Mouse (Mus musculus) embryo, embryonic 10.5 days (tissue): ENCODE data around the gene Prkar2a.

Source experiments
- DNase-seq: peaks from one replicate; pipeline ENCODE4 v3.0.0-alpha.2; 2015; ENCODE audit warnings: low spot score

Gene Prkar2a

DNA sequence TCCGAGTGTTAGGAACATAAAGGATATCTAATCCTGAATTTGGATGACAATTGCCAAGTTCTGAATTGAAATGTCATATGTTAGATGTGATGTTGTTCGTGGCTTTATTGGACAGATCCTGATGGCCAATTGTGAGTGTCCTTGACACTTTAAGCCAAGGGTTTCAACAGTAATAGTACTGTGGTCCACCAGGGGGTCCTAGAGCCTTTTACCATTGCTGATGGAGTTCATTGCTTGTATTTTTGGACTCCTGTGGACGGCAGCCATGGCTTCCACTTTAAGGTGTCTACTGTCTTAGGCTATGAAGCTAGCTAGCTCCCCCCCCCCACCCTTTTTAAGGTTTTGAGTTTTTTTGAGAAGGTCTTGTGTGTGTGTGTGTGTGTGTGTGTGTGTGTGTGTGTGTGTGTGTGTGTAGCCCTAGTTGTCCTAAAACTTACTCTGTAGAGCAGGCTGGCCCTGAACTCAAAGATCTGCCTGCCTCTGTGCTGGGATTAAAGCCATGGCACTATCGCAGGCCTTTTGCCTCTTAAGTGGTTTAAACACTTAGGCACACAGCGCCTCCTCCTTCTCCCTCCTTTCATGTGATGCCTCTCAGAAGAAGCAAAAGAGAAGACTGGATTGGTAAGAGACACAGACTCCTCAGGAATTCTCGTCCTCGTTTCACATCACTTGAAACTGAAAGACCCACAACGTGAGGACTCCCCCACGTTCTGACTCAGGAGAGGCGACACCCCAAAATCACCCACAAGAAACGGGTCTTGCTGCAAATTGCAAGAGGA, 63.2 kb downstream of the Prkar2a start:
- no peak for DNase-seq

GRCm38 (mm10) chr9:108753326-108753725, 64.2 kb downstream of the Prkar2a start:
- DNase-seq = peak; percentile 80

GRCm38 (mm10) chr9:108753976-108754375, 64.9 kb downstream of the Prkar2a start:
- DNase-seq = no peak

DNA sequence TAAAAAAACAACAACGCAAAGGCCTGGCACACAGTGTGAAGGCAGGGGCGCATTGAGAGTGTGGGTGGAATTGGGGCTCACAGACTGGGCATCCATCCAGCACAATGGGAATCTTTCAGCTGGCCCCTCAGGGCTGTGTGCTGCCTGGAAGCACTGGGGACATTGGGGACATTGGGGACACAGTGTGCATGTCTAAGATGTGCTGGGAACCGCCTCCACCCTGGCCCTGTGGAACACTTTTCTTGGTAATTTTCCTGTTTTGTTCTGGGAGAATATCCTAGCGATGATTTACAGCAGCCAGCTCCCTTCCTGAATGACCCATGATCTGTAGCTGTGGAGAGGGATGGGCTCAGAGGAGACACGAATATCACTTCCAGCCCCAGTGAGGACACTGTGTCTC, 65.3 kb downstream of the Prkar2a start:
- no peak for DNase-seq

DNA sequence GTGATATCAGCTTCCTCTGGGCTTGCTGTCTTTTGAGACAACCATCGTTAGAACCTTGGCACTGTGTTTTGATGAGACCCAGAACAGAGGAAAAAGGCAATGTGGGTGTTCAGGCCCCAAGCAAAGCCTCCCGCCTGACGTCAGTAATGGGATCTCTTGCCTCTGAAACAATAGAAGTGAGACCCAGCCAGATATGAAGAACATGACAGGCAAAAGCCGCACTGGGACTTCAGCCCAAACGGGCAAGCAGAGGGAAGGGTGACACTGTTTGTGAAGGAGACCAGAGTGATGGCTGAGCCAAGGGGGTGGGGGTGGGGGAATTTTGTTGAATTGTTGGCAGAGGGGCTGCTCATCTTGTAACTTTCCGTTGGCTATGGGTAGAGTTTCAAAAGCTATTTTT, 68.3 kb downstream of the Prkar2a start:
- DNase-seq = no peak

DNA sequence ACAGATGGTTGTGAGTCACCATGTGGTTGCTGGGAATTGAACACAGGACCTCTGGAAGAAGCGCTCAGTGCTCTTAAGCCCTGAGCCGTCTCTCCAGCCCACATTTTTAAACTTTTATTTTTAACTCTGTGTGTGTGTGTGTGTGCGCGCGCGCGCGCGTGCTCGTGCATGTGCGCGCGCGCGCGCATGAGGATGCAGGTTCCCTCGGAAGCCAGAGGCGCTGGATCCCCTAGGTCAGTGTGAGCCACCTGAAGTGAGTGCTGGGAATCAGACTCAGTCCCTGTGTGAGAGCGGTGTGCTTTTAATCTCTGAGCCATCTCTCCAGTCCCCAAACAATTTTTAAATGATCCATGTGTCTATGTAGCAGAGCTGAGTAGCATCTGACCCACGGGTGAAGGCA, 70.0 kb downstream of the Prkar2a start:
- DNase-seq = no peak

GRCm38 (mm10) chr9:108759805-108760204, 70.7 kb downstream of the Prkar2a start:
- DNase-seq = peak; percentile 65

- DNase-seq = no peak
Observed at GRCm38 (mm10) chr9:108761561-108761960, 72.4 kb downstream of the Prkar2a start.

DNA sequence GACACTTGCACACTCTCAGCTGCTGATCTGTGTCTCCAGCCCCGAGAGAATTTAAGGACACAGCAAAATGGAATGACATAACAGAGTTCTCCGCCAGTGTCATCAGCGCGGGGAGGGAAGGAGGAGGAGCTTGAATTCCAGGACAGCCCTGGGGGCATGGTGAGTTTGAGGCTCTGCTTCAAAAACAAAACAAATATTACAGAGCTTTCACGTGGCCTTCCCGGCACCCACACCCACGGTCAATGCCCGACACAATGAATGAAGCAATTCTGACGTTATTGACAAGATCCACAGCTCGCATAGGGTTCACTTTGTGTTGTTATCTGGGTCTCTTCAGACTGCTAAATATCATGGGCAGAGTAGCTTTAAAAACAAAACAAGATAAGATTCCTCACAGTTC, 75.9 kb downstream of the Prkar2a start:
- no peak for DNase-seq

- no peak for DNase-seq
Observed at GRCm38 (mm10) chr9:108776614-108777013, 87.5 kb downstream of the Prkar2a start.

GRCm38 (mm10) chr9:108777276-108777675, 88.2 kb downstream of the Prkar2a start:
- no peak for DNase-seq

DNA sequence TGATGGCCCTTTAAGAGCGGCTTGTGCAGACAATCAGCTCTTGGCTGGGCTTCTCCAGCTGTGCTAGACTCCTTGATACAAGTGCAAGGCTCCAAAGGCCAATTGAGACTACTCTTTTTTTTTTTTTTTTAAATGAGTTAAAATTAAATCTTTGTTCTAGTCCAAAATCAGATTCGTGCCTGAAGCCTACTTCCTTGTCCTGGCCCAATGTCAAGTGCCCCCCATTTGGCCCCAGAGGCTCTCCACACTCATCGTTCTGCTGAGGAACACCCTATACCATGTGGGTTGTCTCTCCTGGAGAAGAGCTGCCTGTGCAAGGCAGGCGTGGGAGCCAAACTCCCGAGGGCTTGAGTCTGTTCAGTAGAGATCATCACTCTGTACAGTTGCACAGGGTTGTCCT, 91.8 kb downstream of the Prkar2a start:
- DNase-seq = no peak

- DNase-seq = peak; percentile 29
Observed at GRCm38 (mm10) chr9:108781891-108782290, 92.8 kb downstream of the Prkar2a start.

DNA sequence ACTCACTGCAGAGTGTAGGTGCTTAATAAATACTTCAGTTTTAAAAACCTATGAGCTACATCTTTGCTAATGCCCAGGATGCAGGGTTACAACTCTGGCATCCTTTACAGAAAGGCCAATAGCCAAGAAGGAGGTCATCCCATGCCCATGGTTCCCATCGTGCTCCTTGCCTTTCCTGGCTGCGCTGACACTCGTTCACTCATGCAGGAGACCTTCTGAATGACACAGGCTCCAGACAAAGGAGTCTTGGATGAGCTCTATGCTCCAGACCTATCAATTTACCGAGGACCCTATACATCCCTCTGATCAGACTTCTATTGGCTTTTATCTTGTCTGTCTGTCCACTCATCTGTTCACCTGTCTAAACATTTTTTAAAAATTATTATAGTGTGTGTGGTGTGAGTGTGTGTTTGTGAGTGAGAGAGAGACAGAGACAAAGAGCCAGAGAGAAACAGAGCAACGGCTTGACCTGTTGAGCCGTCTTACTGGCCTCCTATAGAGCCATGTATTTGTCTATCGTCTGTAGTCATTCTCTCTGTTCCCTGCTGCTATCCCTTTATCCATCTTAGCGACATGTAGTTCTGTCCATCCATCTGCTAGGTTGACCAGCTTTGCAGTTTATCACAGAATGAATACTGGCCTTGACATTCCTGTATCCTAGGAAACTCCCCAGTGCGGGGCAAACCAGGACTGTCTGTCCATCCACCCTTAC, 93.9 kb downstream of the Prkar2a start:
- DNase-seq = peak; percentile 46

- DNase-seq = peak; percentile 99
Observed at GRCm38 (mm10) chr9:108783548-108784463, 94.7 kb downstream of the Prkar2a start, which contains the start of gene Ip6k2. Gene Ip6k2 (plus strand): TSS chr9:108783796.

DNA sequence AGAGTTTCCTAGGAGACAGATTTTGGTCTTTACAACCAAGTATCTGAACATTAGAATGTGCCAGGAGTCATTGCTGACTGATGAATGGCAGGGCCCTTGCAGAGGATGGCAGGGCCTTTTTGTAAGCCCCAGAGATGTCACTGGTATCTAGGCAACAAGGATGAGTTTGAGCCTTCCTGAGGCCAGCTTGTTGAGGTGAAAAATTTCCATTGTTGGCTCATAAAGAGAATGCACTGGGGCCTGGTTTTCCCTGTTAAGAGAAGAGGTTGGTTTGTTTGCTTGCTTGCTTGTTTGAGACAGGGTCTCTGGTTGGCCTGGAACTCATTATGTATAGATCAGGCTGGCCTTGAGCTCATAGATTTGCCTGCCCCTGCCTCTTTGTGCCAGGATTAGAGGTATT, 96.3 kb downstream of the Prkar2a start:
- peak; percentile 82 for DNase-seq

DNA sequence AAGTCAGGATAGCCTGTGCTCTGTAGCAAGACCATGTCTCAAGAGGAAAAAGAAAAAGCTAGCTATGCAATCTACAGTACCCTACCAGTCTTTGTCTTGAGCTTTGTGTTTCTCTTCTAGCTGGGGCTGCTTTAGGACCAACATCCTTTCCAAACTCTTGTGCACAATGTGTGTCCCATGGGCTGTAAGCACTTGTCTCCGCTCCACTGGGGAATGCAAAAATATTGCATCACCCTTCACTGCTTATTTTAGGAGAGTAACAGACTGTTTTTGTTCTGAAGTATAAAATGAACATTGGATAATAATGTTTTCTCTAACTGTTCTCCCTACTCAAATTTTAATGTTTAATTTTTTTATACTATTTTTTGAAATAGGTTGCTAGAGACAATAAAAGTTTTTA, 97.4 kb downstream of the Prkar2a start:
- no peak for DNase-seq

GRCm38 (mm10) chr9:108787080-108787479, 98.0 kb downstream of the Prkar2a start:
- no peak for DNase-seq

DNA sequence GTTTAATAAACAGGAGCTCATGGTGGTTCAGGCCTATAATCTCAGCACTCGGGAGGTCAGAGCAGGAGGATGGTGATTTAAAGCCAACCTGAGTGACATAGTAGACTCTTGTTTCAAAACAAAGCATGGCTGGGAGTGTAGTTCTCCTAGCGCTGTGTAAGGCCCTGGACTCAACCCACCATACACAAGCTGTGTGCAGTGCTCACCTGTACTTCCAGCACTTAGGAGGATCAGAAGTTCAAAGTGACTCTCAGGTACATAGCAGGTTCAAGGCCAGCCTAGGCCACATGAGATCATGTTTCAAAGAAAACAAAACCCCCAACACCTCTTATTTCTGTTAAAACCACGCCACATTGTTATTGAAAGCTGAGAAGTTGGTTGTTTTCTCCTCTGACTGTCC, 99.6 kb downstream of the Prkar2a start:
- no peak for DNase-seq

GRCm38 (mm10) chr9:108792307-108792706, 103.2 kb downstream of the Prkar2a start:
- no peak for DNase-seq

- no peak for DNase-seq
Observed at GRCm38 (mm10) chr9:108792730-108793129, 103.6 kb downstream of the Prkar2a start.

DNA sequence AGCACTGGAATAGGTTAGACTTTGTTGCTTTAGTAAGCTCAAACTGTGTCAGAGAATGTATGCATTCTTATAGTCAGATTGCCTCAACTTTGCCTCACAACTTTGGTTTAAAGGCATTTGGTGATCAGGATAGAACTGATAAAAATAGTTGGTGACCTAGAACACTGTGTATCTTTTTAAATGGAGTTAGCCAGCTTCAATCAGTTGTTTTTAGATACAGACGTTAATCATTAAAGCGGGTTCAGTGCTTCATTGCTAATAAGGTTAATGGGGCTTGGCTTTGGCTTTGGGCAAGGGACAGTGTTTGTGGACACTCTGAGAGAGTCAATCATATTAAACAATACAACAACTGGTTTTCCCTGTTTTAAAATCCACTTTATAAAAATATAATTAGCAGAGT, 106.2 kb downstream of the Prkar2a start:
- no peak for DNase-seq
